Mouse (Mus musculus) spleen, adult 2 months (tissue): ENCODE measurements at regions not wholly inside any gene's neighbourhood (a gene's known extent, or its start where the extent isn't known, plus 50 kb on each side); places are given as distances from the start of the nearest gene placed in this dataset.

Source experiments
- CTCF ChIP-seq: fragments of 200-500 bp; IDR thresholded peaks from 2 replicates; pipeline ENCODE4 v1.5.1; 2011; ENCODE audit warnings: mild to moderate bottlenecking, inconsistent platforms; ENCODE audit not compliant: insufficient read depth, insufficient read length, insufficient replicate concordance; ENCODE audit errors: extremely low read depth
- POLR2A ChIP-seq: fragments of 200-500 bp; IDR thresholded peaks from 2 replicates; pipeline ENCODE4 v1.6.1; 2011; ENCODE audit warnings: low read depth, low read length, inconsistent platforms

- TF ChIP-seq CTCF: no peak
- TF ChIP-seq POLR2A: no peak
These were observed 128.0 kb upstream of the Gm6657 start for GRCm38 (mm10) chr12:78066024-78066423.
